Mouse (Mus musculus) forebrain, embryonic 16.5 days (tissue): ENCODE measurements around the gene Sigmar1. TPM values are rescaled to one million over a fixed set of nuclear protein-coding genes. Genes with fewer than 3 reads are reported as not detected.
"Not testable (repeated sequence)": the region's sequence is repeated elsewhere in the genome, so short reads cannot be mapped to it uniquely, and the experiment has no call there.

Source experiments
- ATAC-seq: fragments of 200-750 bp; cut with Nextera tagmentation; 2 replicates; pipeline ENCODE4 v1.8.0; 2017; ENCODE audit warnings: mild to moderate bottlenecking, moderate library complexity
- H3K27ac ChIP-seq: fragments of 300-500 bp; sonication (generic); 2 replicates; pipeline ENCODE4 v1.5.1; 2014; ENCODE audit warnings: low read length, control low read depth
- H3K27me3 ChIP-seq: fragments of 300-500 bp; sonication (generic); replicated peaks from 2 replicates; pipeline ENCODE4 v1.6.1; 2014; ENCODE audit warnings: low read length; ENCODE audit not compliant: control insufficient read depth, insufficient read depth
- H3K36me3 ChIP-seq: fragments of 300-500 bp; sonication (generic); 2 replicates; pipeline ENCODE4 v1.6.1; 2014; ENCODE audit not compliant: control insufficient read depth, insufficient read depth
- H3K4me1 ChIP-seq: fragments of 300-500 bp; sonication (generic); replicated peaks from 2 replicates; pipeline ENCODE4 v1.6.1; 2014; ENCODE audit warnings: low read length; ENCODE audit not compliant: control insufficient read depth, insufficient read depth
- H3K4me2 ChIP-seq: fragments of 300-500 bp; sonication (generic); 2 replicates; pipeline ENCODE4 v1.6.1; 2014; ENCODE audit warnings: mild to moderate bottlenecking, low read length, control low read depth
- H3K4me3 ChIP-seq: fragments of 300-500 bp; sonication (generic); replicated peaks from 2 replicates; pipeline ENCODE4 v1.5.1; 2014; ENCODE audit warnings: mild to moderate bottlenecking, low read length, control low read depth
- H3K9ac ChIP-seq: fragments of 300-500 bp; sonication (generic); replicated peaks from 2 replicates; pipeline ENCODE4 v1.6.1; 2014; ENCODE audit warnings: low read depth, low read length, control low read depth
- H3K9me3 ChIP-seq: fragments of 300-500 bp; sonication (generic); 2 replicates; pipeline ENCODE4 v1.6.1; 2016; ENCODE audit warnings: low read length; ENCODE audit not compliant: control insufficient read depth
- WGBS: fragments of 180-500 bp; shearing (Covaris S2); extraction: QIAGEN DNeasy Blood & Tissue Kit; methylation state at CpG from one replicate; pipeline ENCODE4 v1.1.7; 2014; 5-methylcytosine and 5-hydroxymethylcytosine counted together
- polyA plus RNA-seq: library from polyadenylated mRNA; unstranded; fragments of >200 nt; fragmentation: Nextera tagmentation; extraction: Ambion mirVana; gene quantifications from 2 replicates; pipeline ENCODE4 v1.2.1, GENCODE M21; 2015

Gene Sigmar1
- polyA plus RNA-seq, 1 experiment from 2014 or later: 55.8 TPM

- 0% methylated on average over 5 of the region's 16 CpGs for WGBS
- H3K9ac ChIP-seq: 0 out of 2 replicates have a peak overlapping the region, but pooled peaks have one; percentile 29
Observed at GRCm38 (mm10) chr4:41772946-41773345, 17.0 kb upstream of the Sigmar1 start.

GRCm38 (mm10) chr4:41767301-41767700 is 11.3 kb upstream of the Sigmar1 start:
- ATAC-seq, H3K4me2 ChIP-seq: not testable (repeated sequence)

More at GRCm38 (mm10) chr4:41772946-41773345, 17.0 kb upstream of the Sigmar1 start:
- H3K27ac ChIP-seq, H3K27me3 ChIP-seq, H3K36me3 ChIP-seq, ATAC-seq, H3K9me3 ChIP-seq, H3K4me1 ChIP-seq: not testable (repeated sequence)
- peak overlapping the region; percentile 31 for H3K4me3 ChIP-seq
- peak overlapping the region; percentile 46 for H3K4me2 ChIP-seq

GRCm38 (mm10) chr4:41763176-41763575 is 7.2 kb upstream of the Sigmar1 start:
- not testable (repeated sequence) for H3K4me2 ChIP-seq, H3K9me3 ChIP-seq, H3K27me3 ChIP-seq, H3K9ac ChIP-seq, H3K27ac ChIP-seq, ATAC-seq, H3K4me3 ChIP-seq, H3K36me3 ChIP-seq
- H3K4me1 ChIP-seq: peaks cover 30% of the 10 kb centered on the region
- 53% methylated on average over 4 of the region's 6 CpGs for WGBS

More at GRCm38 (mm10) chr4:41767301-41767700, 11.3 kb upstream of the Sigmar1 start:
- 75% methylated on average over 10 of the region's 10 CpGs for WGBS
- H3K27ac ChIP-seq, H3K4me1 ChIP-seq, H3K4me3 ChIP-seq, H3K36me3 ChIP-seq, H3K27me3 ChIP-seq, H3K9ac ChIP-seq, H3K9me3 ChIP-seq: not testable (repeated sequence)

GRCm38 (mm10) chr4:41762688-41763114 is 6.7 kb upstream of the Sigmar1 start:
- not testable (repeated sequence) for H3K27ac ChIP-seq, H3K36me3 ChIP-seq, H3K9me3 ChIP-seq, H3K27me3 ChIP-seq, H3K4me2 ChIP-seq, H3K4me3 ChIP-seq
- ATAC-seq: peak; percentile 51
- 31% methylated on average over 8 of the region's 8 CpGs for WGBS
- Histone ChIP-seq H3K4me1 (peaks cover 30% of the 10 kb centered on the region), H3K9ac (0 out of 2 replicates have a peak overlapping the region, but pooled peaks have one; percentile 17)

GRCm38 (mm10) chr4:41762099-41762687 is 6.2 kb upstream of the Sigmar1 start:
- Histone ChIP-seq H3K4me1 (peaks cover 30% of the 10 kb centered on the region), H3K4me3 (no peak overlapping the region), H3K4me2 (no peak overlapping the region), H3K9ac (0 out of 2 replicates have a peak overlapping the region, but pooled peaks have one; percentile 17), H3K27ac (no peak overlapping the region), H3K36me3 (no peaks in the 10 kb centered on the region), H3K9me3 (no peaks in the 10 kb centered on the region), H3K27me3 (no peaks in the 10 kb centered on the region)
- no peak for ATAC-seq
- WGBS: 57% methylated on average over 8 of the region's 8 CpGs

GRCm38 (mm10) chr4:41761680-41762079 is 5.7 kb upstream of the Sigmar1 start:
- ATAC-seq: no peak
- Histone ChIP-seq H3K4me3 (no peak overlapping the region), H3K27ac (no peak overlapping the region), H3K4me2 (no peak overlapping the region), H3K36me3 (no peaks in the 10 kb centered on the region), H3K9ac (no peak overlapping the region), H3K9me3 (no peaks in the 10 kb centered on the region), H3K4me1 (peaks cover 30% of the 10 kb centered on the region), H3K27me3 (no peaks in the 10 kb centered on the region)

GRCm38 (mm10) chr4:41760911-41761310 is 5.0 kb upstream of the Sigmar1 start:
- peak overlapping the region; percentile 50 for H3K9ac ChIP-seq
- no peak for ATAC-seq
- H3K4me1 ChIP-seq: peaks cover 35% of the 10 kb centered on the region
- H3K27ac ChIP-seq: no peak overlapping the region
- H3K9me3 ChIP-seq: no peaks in the 10 kb centered on the region
- 94% methylated on average over 4 of the region's 4 CpGs for WGBS
- no peaks in the 10 kb centered on the region for H3K36me3 ChIP-seq
- H3K4me3 ChIP-seq: peak overlapping the region; percentile 29; the same call in 1 of the 2 replicates
- no peaks in the 10 kb centered on the region for H3K27me3 ChIP-seq
- peak overlapping the region; percentile 43 for H3K4me2 ChIP-seq

- peak overlapping the region; percentile 50 for H3K9ac ChIP-seq
- H3K27me3 ChIP-seq: no peaks in the 10 kb centered on the region
- H3K36me3 ChIP-seq: no peaks in the 10 kb centered on the region
- no peaks in the 10 kb centered on the region for H3K9me3 ChIP-seq
- H3K4me2 ChIP-seq: peak overlapping the region; percentile 43
- ATAC-seq: peak; percentile 71
- peaks cover 35% of the 10 kb centered on the region for H3K4me1 ChIP-seq
- peak overlapping the region; percentile 29 for H3K4me3 ChIP-seq
- 2% methylated on average over 15 of the region's 15 CpGs for WGBS
- H3K27ac ChIP-seq: no peak overlapping the region
Observed at GRCm38 (mm10) chr4:41760288-41760721, 4.3 kb upstream of the Sigmar1 start.

- ATAC-seq: no peak
- WGBS: 41% methylated on average over 6 of the region's 6 CpGs
- no peaks in the 10 kb centered on the region for H3K9me3 ChIP-seq
- H3K27me3 ChIP-seq: no peaks in the 10 kb centered on the region
- no peak overlapping the region for H3K4me3 ChIP-seq
- no peak overlapping the region for H3K27ac ChIP-seq
- H3K4me2 ChIP-seq: peak overlapping the region; percentile 43
- H3K4me1 ChIP-seq: peaks cover 40% of the 10 kb centered on the region
- no peak overlapping the region for H3K9ac ChIP-seq
- H3K36me3 ChIP-seq: no peaks in the 10 kb centered on the region
Observed at GRCm38 (mm10) chr4:41759656-41760287, 3.8 kb upstream of the Sigmar1 start.
